Mouse (Mus musculus) monocyte, adult 2 months (primary cell): ENCODE data around the gene Cpsf6.

Experiments used
- DNase-seq, 2 experiments: peaks; one replicate each; pipeline ENCODE4 v3.0.0; 2022; ENCODE audit warnings: low spot score in 2 of 2, low read depth in 1 of 2

Gene Cpsf6

GRCm38 (mm10) chr10:117386981-117387380, 7.2 kb upstream of the Cpsf6 start:
- DNase-seq, result no peak

- DNase-seq, result no peak
Observed at GRCm38 (mm10) chr10:117386261-117386660, 6.4 kb upstream of the Cpsf6 start.

GRCm38 (mm10) chr10:117385431-117385830, 5.6 kb upstream of the Cpsf6 start:
- DNase-seq, result no peak

GRCm38 (mm10) chr10:117385086-117385430, 5.2 kb upstream of the Cpsf6 start:
- DNase-seq, result no peak

GRCm38 (mm10) chr10:117384386-117385085, 4.7 kb upstream of the Cpsf6 start:
- DNase-seq, result no peak

- DNase-seq, result no peak
Observed at GRCm38 (mm10) chr10:117383941-117384340, 4.1 kb upstream of the Cpsf6 start.

- no peak for DNase-seq
Observed at GRCm38 (mm10) chr10:117382996-117383550, 3.3 kb upstream of the Cpsf6 start.

GRCm38 (mm10) chr10:117382146-117382545, 2.3 kb upstream of the Cpsf6 start:
- no peak for DNase-seq

- DNase-seq, result no peak
Observed at GRCm38 (mm10) chr10:117380721-117381570, 1.1 kb upstream of the Cpsf6 start.

GRCm38 (mm10) chr10:117379441-117379840, 374 bp downstream of the Cpsf6 start:
- no peak for DNase-seq

- DNase-seq, result no peak
Observed at GRCm38 (mm10) chr10:117378642-117379041, 1.2 kb downstream of the Cpsf6 start.

GRCm38 (mm10) chr10:117378291-117378555, 1.6 kb downstream of the Cpsf6 start:
- DNase-seq, result no peak

GRCm38 (mm10) chr10:117377431-117378290, 2.2 kb downstream of the Cpsf6 start:
- DNase-seq, result no peak

GRCm38 (mm10) chr10:117376580-117377189, 3.1 kb downstream of the Cpsf6 start:
- peak; percentile 71 to 91 for DNase-seq

- DNase-seq, result peak in 1 of 2 experiments; percentile 30
Observed at GRCm38 (mm10) chr10:117375841-117376579, 3.8 kb downstream of the Cpsf6 start.

- DNase-seq, result no peak
Observed at GRCm38 (mm10) chr10:117375163-117375562, 4.7 kb downstream of the Cpsf6 start.

GRCm38 (mm10) chr10:117363106-117363505, 16.7 kb downstream of the Cpsf6 start:
- peak; percentile 22 to 49 for DNase-seq

- no peak for DNase-seq
Observed at GRCm38 (mm10) chr10:117358891-117359290, 20.9 kb downstream of the Cpsf6 start.

- DNase-seq, result no peak
Observed at GRCm38 (mm10) chr10:117343000-117343399, 36.8 kb downstream of the Cpsf6 start.

- no peak for DNase-seq
Observed at GRCm38 (mm10) chr10:117342406-117342805, 37.4 kb downstream of the Cpsf6 start.
